Mouse (Mus musculus) brain, adult 2 months (tissue): ENCODE results near the gene Rcl1.

Source experiments
- DNase-seq: peaks from one replicate; pipeline ENCODE4 v3.0.0; 2011; ENCODE audit warnings: low read depth, low spot score

The Rcl1 gene

GRCm38 (mm10) chr19:29112662-29113061 is 11.5 kb downstream of the Rcl1 start:
- DNase-seq, result peak; percentile 17

- DNase-seq, result no peak
Observed at GRCm38 (mm10) chr19:29113746-29114649, 12.8 kb downstream of the Rcl1 start.

- no peak for DNase-seq
Observed at GRCm38 (mm10) chr19:29116796-29117195, 15.6 kb downstream of the Rcl1 start.

- no peak for DNase-seq
Observed at GRCm38 (mm10) chr19:29118196-29118595, 17.0 kb downstream of the Rcl1 start.

- DNase-seq, result no peak
Observed at GRCm38 (mm10) chr19:29120311-29120710, 19.1 kb downstream of the Rcl1 start.

GRCm38 (mm10) chr19:29121394-29121793 is 20.2 kb downstream of the Rcl1 start:
- no peak for DNase-seq

- DNase-seq, result no peak
Observed at GRCm38 (mm10) chr19:29124886-29125585, 23.9 kb downstream of the Rcl1 start.

- no peak for DNase-seq
Observed at GRCm38 (mm10) chr19:29126347-29127015, 25.3 kb downstream of the Rcl1 start.

GRCm38 (mm10) chr19:29127331-29127730 is 26.2 kb downstream of the Rcl1 start:
- DNase-seq, result no peak

GRCm38 (mm10) chr19:29128217-29128616 is 27.0 kb downstream of the Rcl1 start:
- DNase-seq, result no peak

- no peak for DNase-seq
Observed at GRCm38 (mm10) chr19:29129551-29129950, 28.4 kb downstream of the Rcl1 start.

GRCm38 (mm10) chr19:29131171-29131570 is 30.0 kb downstream of the Rcl1 start:
- DNase-seq, result no peak

GRCm38 (mm10) chr19:29134293-29134692 is 33.1 kb downstream of the Rcl1 start:
- no peak for DNase-seq

GRCm38 (mm10) chr19:29135172-29135736 is 34.1 kb downstream of the Rcl1 start:
- DNase-seq, result no peak

- DNase-seq, result no peak
Observed at GRCm38 (mm10) chr19:29138546-29139270, 37.5 kb downstream of the Rcl1 start.

GRCm38 (mm10) chr19:29139699-29140456 is 38.7 kb downstream of the Rcl1 start:
- peak; percentile 45 for DNase-seq

GRCm38 (mm10) chr19:29140933-29141332 is 39.8 kb downstream of the Rcl1 start:
- DNase-seq, result no peak

GRCm38 (mm10) chr19:29142307-29142706 is 41.1 kb downstream of the Rcl1 start:
- DNase-seq, result peak; percentile 48

- no peak for DNase-seq
Observed at GRCm38 (mm10) chr19:29145421-29145820, 44.2 kb downstream of the Rcl1 start.

- DNase-seq, result no peak
Observed at GRCm38 (mm10) chr19:29146820-29147219, 45.6 kb downstream of the Rcl1 start.
